Mouse (Mus musculus) G1E (cell line): Measurements from ENCODE around the gene Prelp.

Experiments
- CTCF ChIP-seq: IDR thresholded peaks from 2 replicates; pipeline ENCODE4 v1.5.1; 2012; ENCODE audit warnings: low read depth, low read length, inconsistent platforms, mixed read lengths
- GATA1 ChIP-seq: IDR thresholded peaks from 2 replicates; pipeline ENCODE4 v1.6.1; 2012; ENCODE audit warnings: borderline replicate concordance, low read length, inconsistent platforms, mixed read lengths
- GATA2 ChIP-seq: IDR thresholded peaks from 2 replicates; pipeline ENCODE4 v1.6.1; 2012; ENCODE audit warnings: low read depth, low read length, inconsistent platforms, borderline replicate concordance
- POLR2AphosphoS5 ChIP-seq: IDR thresholded peaks from 2 replicates; pipeline ENCODE4 v1.6.1; 2012; ENCODE audit warnings: low read depth, low read length, inconsistent platforms; ENCODE audit not compliant: insufficient replicate concordance
- TAL1 ChIP-seq: conservative IDR thresholded peaks from 2 replicates; pipeline ENCODE4 v1.6.1; 2012; ENCODE audit warnings: low read depth, low read length, inconsistent platforms, mixed read lengths

DNA sequence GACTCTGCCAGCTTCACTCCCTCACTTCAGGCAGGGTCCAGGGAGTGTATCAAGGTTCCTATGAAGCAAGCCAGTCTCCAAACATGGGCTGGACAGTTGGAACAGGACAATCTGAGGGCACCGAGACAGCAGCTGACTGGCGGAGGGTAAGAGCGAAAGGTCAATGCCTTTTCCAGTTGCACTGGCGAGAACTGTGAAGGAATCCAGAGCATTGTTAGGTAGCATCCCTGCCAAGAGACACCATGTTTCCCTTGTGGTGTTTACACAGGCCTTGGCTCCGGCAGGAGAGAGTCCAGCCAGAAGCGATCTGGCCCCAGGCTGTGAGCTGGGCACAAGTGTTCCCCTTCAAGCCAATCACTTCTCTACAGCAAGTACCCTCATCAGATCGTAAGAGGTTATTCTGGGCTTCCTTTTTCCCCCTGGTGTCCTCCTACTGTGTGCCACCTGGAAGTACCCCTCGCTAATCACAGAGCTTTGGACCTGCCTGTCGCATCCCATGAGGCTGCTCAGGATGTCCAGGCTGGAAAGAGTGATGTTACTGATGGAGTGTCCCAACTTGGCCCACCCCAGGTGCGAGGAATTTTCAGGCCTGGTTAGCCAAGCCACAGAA, 13.2 kb upstream of the Prelp start:
- TF ChIP-seq CTCF (no peak), GATA2 (no peak), GATA1 (no peak), POLR2AphosphoS5 (no peak), TAL1 (no peak)
